Mouse (Mus musculus) A20 (cell line): Measurements from ENCODE around the gene Snrpb2.
A peak's percentile ranks its signal among the peaks of the same experiment; 100 is the strongest.

Experiments used
- DNase-seq: peaks from one replicate; pipeline ENCODE4 v3.0.0-alpha.2; 2011; ENCODE audit warnings: low read depth, low spot score

The Snrpb2 gene

GRCm38 (mm10) chr2:143062812-143063792, at the start of gene Snrpb2:
Gene Snrpb2, plus strand, starts transcription at chr2:143063039.
- peak; percentile 90 for DNase-seq

DNA sequence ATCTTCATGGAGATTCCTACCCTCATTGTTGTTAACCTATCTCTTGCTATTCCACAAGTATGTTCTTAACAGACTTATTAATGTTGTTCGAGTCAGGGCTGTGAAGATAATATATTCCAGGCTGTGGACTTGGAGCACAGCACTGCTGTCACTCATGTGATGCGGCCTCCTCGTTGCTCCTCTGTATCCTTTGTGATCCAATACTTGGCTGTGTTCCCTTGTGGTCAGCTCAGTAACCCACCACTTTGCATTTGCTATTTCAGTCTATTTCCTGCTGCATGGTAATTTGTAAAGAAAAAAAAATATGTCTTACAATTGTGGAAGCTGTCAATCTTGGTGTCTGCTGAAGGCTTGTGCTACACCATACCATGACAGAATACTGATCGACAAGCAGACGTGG, 49.8 kb upstream of the Snrpb2 start:
- DNase-seq, result no peak

GRCm38 (mm10) chr2:143018084-143018483, 44.8 kb upstream of the Snrpb2 start:
- no peak for DNase-seq

- DNase-seq, result no peak
These were observed 44.2 kb upstream of the Snrpb2 start for GRCm38 (mm10) chr2:143018591-143019130.

GRCm38 (mm10) chr2:143019727-143020126, 43.1 kb upstream of the Snrpb2 start:
- no peak for DNase-seq

- no peak for DNase-seq
These were observed 39.5 kb upstream of the Snrpb2 start for GRCm38 (mm10) chr2:143023331-143023730.

DNA sequence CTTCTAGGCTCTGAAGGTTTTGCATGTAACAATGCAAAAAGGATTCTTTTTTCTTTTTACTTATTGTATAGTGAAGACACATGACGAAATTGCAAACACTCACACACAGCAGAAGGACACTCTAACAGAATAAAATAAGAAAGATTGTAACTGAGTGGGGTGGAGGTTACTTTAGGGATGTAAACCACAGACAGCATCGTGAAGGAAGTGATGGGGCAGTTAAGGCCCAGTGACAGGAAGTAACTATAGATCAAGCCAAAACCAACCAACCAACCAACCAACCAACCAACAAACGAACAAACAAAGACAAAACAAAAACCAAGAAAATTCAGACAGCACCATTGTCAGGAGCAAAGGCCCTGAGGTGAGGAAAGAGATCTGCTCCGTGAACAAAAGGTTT, 38.6 kb upstream of the Snrpb2 start:
- no peak for DNase-seq

DNA sequence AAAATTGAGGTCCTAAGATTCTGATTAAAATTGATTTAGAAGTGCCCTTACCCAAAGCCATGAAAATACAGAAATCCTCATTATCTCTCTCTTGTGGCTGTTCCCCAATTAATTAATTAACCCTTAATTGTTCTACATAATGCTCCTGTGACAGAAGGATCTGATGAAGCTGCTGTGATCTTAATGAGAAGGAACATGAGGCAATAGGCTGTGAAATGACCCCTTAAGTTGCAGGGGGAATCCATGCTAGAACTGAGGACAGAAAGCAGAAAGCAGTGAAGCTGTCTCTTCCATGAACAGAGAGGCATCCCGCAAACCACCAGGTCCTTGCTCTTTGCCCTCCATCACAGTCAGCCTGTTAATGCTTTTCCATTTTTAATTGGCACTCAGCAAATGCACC, 31.6 kb upstream of the Snrpb2 start:
- DNase-seq, result no peak

DNA sequence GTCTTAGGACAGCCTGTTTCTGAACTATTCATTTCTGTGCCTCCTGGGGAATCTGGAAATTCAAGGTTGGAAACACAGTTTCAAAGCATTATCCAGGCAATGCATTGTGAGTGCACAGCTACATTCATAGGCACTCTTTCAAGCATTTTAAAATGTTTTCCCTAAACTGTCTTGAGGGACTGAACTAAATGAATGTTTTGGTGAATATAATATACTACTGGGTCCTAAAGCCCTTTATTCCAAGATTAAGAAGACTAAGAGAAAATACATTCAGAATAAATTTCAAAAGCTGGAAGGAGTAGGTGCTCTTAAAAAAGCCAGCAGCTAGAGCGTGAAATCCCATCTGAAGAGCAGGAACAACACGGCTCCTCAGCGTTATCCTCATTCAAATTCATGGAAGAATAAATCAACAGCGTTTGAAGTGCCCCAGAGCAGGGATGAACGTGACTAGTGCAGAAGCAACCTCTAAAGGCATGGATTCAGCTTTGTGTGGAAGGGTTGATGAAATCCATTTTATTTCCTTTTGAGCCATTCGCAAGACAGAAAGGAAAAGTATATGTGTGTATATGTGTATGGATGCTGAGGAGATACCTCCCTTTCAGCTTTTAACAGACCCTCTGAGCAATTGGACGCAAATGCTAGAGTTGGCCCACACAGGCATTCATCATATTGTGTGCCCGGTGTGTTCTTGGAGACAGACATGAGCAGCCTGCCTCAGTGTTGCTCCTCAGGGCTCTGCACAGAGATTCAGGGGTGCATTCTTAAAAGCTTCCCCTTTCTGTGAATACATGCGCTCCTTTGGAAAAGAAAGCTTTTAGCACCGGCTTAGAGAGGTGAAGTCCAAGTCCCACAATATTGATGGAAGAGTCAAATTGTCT, 30.2 kb upstream of the Snrpb2 start:
- no peak for DNase-seq

- DNase-seq, result peak; percentile 3
These were observed 28.3 kb upstream of the Snrpb2 start for GRCm38 (mm10) chr2:143034350-143035085.

DNA sequence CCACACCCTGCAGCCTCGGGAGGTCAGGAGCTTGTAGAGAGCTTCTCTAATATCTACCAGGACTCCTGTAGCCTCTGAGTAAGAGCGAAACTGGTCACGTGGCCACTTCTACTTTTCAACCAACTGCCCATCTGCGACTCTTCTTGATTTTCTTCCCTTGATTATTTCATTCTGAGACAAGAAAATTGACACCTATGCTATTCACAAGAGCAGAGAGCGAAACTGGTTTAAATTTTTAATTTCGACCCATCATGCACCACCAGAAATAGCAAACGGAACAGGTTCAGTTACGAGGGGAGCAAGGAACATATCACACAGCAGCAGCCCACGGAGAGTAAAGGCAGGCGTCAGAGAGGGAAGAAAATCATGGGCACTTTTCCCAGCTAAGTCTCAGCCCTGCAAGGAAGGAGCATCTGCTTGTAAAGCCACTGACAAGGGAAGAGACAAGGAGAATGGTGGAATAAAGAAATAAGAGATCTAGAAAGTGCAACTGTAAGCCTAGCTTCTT, 27.7 kb upstream of the Snrpb2 start:
- peak; percentile 85 for DNase-seq

GRCm38 (mm10) chr2:143041596-143041995, 21.2 kb upstream of the Snrpb2 start:
- no peak for DNase-seq

- DNase-seq, result no peak
These were observed 7.6 kb upstream of the Snrpb2 start for GRCm38 (mm10) chr2:143055251-143055650.

DNA sequence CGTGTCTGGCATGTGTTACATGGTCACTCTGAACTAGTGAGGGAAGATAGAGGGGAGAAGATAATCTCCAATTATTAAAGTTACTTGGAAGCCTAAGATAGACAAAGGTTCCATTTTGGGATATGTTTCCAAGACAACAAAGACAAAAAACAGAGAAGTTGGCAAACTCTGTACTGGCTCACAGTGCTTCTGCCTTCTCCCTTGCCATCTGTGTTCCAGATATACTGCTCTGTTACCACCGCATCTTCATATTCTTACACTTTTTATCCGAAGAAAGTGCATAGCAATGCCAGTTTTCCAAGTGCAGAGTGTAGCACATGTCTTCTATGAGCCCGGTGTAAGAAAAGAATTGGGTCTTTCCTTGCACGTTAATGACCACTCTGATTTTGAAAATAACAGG, 6.1 kb upstream of the Snrpb2 start:
- DNase-seq, result no peak

DNA sequence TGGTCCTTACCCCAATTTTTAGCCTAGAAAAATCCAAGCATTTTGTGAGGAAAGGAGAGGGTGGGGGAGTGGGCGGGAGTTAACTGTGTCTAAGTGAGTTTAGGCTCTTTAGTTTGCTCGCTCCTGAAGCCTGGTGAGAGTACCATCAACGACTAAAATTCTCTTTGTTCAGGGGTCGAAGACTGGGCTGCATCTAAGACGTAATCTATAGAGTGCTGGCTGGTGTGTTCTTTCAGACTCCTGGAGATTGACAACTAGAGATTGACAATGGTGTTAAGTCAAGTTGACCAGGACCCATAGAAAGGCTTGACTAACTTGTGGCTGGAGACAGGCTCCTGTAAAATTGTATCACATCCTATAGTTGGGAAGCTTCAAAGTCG, 417 bp upstream of the Snrpb2 start:
- DNase-seq, result no peak

- no peak for DNase-seq
These were observed 3.1 kb downstream of the Snrpb2 start for GRCm38 (mm10) chr2:143065914-143066313.

DNA sequence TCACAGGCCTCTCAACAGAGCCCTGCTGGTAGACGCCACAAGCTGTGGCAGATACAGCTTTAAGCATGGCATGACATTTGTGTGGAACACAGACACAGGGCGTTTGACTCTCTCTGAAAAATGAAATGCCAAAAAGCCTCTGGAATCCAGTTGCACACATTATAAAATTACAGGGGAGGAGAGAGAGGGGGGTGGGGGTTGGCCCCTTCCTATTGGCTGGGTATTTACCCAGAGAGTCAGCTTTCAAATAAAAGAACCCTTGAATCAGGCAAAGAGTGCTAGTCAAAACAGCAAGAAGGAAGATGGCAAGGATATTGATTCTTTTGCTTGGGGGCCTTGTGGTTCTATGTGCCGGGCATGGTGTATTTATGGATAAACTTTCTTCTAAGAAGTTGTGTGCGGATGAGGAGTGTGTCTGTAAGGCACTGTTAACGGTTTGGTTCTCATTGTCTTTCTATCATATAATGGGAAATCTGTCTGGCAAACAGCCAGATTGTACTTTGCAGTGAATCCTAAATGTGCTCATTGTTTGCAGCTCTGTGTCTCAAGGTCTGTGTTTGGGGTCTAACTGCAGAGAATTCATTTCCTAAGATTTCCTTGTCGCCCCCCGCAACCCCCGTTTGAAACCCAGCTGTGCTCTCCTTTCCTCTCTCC, 15.5 kb downstream of the Snrpb2 start, which contains the start of gene Otor:
Gene Otor, plus strand, starts transcription at position 276 of the 654 bp plus-strand sequence.
- DNase-seq, result no peak

DNA sequence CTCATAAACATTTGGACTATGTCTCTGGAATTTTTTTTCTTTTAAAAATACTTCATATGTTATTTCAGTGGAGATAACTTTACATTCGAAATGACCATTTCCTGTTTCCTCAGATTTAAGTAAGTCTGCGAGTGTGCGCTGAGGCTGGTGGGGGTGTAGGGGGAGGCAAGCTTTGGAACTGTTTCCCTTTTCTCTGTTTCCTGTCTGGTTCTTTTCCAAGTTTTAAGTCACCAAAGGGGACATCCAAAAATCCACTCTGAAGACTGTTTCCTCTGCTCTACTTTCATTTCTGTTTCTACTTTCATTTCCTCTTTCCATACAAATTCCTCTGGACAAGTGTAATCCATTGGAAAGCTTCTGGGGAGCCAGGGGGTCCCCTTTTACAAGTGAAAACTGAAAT, 18.9 kb downstream of the Snrpb2 start:
- DNase-seq, result no peak

DNA sequence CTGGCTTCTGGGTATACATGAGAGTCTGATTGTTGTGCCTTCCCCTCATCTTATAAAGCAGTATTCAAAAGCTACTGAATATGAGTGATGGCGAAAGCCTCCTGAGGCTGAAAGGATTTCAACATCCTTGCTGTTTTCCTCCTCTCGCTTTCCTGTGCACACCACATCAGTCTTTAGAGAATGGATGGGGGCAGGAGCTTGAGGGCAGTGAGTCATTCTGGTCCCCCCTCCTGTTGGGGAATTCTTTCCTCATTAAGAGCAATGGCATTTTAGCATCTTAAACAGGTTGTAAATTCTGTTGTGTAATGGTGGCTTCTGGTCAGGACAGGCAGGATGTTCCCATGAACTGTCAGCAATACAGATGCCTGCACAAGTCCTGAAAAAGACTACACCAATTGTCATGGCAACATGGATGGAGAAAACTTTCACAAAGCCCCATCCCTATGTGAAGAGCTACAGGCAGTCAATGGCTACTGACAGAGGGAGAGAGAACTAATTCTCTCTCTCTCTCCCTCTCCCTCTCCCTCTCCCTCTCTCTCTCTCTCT, 22.1 kb downstream of the Snrpb2 start:
- DNase-seq, result no peak

DNA sequence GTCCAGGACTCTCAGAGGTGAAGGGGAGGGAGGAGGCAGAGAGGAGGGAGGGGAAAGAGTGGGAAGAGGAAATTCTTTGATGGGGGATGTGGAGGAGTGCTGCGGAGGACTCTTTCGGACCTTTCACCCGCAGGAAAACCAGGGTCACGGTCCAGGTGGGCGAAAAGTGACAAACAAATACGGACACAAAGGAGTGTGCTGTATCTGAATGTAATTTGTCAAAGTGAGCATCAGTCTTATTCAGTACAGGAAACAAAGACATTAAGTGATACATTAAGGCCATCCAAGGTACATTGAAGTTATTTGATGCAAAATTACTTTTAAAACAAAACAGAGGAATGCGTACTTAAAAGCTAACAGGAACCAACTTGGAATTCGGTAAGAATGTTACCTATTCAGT, 27.0 kb downstream of the Snrpb2 start:
- DNase-seq, result no peak
